Mouse (Mus musculus) spleen, adult 18-20 months (tissue): ENCODE data around the gene Ankmy2.

Experiments used
- DNase-seq, 2 experiments: peaks; one replicate each; pipeline ENCODE4 v3.0.0; 2022; ENCODE audit warnings: mixed read lengths in 2 of 2

Gene Ankmy2

DNA sequence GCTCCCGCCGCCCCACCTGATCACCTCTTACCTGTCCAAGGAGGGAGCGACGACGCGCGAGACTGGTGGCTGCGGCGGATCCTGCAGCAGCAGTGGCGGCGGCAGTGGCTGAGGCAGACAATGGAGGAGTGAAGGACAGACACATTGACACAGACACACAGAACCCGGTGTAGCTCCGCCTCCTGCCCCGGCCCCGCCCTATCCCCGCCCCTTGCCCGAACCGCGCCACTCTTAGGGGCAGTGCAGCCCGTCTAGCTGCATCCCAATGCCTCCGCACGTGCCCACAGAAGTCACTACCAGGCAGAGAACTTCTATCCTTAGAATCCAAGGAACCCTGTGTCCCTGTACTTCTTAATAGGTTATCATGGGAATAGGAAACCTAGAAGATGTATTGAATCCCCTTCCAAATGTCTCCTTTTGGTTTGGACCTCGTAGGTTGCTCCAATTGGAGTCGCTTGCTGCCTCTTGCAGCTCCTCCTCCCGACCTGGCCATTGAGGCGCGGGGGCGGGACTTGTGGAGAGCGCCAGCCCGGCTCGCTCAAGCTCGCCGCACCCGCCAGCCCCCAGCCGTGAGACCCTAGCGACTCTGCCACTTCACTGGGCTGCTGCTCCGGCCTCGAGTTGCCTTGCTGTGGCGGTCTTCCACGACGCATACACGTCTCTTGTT is at the start of gene Ankmy2:
TSS of gene Ankmy2 (plus strand) at position 478 of the 667 bp plus-strand sequence.
- DNase-seq: peak; percentile 80 to 84

DNA sequence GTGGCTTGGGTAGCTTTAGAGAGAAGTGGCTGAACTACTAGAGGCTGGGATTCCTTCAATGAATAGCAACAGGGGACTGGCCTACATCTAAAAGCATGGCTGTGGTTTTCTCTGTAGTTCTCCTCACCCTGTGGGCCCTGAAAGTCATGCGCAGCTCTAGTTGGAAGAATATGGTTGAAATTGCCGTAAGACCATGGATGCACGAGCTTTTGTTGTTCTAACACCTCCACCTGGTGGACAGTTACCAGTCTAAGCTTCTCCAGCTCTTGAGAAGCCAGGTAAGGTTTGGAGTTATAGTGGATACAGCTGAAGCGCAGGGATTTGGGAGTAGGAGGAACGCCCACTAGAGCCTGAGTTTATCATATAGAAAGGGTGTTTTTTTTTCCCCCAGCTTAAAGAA is 48.5 kb upstream of the Ankmy2 start:
- no peak for DNase-seq

DNA sequence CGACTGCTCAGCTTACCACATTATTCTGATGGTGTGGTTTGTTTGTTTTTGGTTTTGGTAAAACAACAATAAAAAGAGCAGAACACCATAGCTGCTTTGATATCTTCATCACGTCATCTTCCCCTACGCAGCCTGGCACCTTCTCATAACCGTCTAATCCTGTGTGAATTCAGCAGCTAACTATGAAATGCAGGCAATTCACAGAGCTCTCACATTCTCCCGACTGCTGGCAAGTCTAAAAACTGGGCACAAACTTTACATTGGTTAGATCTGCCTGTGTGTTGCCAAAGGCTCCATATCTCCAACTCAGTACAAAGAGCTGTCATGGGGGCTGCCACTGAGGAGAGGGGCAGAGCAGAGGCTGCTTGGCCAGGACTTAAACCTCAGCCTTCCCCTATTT is 46.5 kb upstream of the Ankmy2 start:
- DNase-seq: no peak

DNA sequence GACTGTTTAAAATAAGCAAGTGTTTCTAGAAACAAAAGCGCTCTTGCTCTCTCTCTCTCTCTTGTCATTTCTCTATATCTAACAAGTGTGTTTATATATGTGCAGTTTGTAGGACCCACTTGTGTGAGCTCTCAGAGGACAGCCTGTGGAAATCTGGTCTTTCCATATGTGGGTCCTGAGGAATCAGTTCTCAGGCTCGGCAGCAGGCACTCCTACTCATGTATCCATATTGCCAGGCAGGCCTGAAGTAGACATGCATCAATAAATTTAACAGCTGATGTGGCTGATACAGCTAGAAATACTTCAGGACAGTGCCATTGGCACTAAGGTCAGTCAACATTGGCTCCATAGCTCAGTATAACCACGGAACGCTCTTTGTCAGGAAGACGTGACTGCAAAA is 45.8 kb upstream of the Ankmy2 start:
- no peak for DNase-seq

DNA sequence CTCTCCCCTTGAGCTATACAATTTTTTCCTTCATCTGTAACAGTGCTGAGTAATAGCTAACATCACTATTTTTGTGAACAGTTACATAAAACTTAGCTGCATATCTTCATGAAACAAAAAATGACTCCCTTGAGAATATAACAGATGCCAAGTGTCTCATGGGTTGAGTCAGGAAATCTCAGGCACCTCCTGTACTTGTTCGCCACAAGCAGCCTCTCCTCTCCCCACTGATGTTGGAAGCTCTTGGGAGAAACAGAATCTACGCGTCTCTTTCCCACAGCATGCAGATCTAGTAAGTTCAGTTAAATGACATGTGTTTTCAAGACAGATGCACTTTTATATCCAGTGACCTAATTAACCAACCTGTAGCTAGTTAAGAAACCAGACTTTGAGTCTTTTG is 44.8 kb upstream of the Ankmy2 start:
- DNase-seq: no peak

DNA sequence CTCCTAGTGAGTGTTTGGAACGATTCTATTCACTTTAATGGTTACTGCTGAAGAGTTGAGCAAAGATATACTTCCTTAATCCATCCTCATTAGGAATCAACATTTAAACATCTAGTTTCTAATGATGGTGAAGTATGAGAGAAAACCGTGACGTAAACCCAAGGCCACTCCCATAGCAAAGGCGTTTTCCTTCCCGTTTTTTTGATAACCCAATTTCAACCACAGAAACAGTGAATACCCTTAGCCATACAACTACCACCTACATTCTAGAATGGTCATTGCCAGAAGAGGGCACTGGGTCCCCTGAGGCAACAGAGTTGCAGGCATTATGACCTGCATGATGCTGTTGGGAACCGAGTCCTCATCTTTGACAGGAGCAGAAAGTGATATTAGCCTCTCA is 39.8 kb upstream of the Ankmy2 start:
- no peak for DNase-seq

DNA sequence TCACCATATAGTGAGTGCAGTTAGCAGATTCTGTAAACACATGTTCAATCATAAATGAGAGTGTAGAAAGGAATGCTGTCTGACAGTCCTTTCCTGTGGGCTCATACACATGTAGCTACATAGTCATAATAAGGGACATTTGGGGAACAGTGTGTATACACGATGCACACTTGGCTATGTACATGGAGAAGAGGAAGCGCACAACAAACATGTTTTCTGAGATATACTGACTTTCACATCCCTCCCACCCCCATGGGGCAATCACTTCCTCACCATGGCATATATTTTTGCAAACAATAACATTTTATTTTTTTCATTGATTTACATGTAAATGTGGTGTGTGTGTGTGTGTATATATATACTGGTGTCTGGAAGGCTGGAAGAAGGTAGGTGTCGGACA is 37.7 kb upstream of the Ankmy2 start:
- DNase-seq: no peak

DNA sequence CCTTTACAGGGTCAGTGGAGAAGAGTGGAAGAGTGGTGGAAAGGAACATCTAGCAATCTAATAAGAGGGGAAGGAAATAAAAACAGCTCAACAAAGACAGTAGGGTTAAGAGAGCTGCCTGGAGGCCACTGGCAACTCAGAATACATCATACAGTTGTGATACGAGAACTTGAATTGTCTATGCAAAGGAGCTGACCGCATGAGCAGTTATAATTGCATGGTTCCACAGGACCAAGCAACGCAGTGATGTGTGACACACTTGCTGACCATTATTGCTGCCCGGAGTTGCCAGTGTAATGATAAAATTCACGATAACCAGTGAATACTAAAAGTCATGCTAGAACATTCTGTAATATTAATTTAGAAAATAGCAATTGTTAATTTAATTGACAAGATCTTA is 30.9 kb upstream of the Ankmy2 start:
- DNase-seq: no peak

DNA sequence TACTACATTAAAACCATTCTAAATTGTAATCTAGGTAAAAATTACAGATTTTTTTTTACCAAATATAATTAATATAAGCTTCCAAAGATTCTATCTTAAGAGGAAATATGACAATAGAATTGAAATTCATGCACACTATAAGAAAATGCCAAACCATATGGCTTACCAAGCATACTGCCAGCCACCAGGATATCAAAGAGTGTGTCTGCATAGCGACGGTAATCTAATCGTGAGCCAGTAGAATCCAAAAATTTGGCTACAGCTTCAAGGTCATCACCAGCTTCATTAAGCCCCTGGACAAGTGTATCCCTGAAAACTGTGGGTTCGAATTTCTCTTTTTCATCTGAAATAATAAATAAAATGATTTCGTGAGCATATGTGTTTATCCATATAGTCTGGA is 27.1 kb upstream of the Ankmy2 start:
- DNase-seq: no peak

DNA sequence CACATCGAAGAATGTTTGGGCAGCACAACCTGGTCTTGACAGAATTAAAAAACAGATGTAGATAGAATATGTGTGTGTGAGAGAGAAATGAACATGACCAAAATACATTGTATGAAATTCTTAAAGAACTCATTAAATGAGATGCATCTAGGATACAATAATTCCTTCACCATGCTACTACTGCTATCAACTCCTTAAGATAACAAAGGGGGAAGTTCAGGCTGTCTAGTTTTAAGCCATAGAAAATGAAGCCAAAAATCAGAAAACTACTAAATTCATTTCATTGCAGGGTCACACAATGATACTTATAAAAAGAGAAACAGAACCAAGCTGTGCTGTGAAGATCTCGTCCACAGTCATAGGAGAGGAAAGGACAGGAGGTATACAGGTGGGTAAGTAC is 24.7 kb upstream of the Ankmy2 start:
- no peak for DNase-seq

DNA sequence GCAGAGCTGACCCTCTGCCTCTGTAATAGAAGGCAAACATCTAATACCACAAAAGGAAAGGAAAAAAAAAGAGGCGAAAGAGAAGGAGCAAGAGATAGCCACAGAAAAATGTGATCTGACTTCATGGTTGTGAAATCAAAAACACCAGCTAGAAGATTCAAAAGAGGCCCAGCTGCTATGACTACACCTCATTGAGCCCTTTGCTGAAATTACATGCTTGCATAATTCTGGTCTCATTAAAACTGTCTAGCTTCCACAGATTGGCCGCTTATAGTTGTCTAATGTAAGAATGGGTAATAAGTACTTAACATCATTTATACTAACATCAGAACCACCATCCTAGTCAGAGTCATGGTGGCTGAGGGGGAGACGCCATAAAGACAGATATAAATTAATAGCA is 24.2 kb upstream of the Ankmy2 start:
- DNase-seq: no peak

DNA sequence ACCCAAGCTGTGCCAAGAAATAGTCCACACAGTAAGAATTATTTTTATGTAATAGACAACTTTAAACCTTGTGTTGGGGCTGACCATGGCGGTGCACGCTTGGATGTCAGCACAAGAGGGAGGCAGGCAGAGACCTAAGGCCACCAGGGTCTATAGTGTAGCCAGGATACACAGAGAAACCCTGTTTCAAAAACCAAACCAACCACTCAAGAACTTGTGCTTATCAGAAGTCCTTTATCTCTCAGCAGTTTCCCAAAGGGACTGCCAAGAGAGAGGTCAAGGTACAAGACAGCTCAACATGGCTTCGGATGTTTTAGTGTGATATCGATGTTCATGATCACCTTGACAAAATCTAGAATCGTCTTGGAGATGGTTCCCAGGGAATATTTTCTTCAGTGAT is 23.4 kb upstream of the Ankmy2 start:
- no peak for DNase-seq

DNA sequence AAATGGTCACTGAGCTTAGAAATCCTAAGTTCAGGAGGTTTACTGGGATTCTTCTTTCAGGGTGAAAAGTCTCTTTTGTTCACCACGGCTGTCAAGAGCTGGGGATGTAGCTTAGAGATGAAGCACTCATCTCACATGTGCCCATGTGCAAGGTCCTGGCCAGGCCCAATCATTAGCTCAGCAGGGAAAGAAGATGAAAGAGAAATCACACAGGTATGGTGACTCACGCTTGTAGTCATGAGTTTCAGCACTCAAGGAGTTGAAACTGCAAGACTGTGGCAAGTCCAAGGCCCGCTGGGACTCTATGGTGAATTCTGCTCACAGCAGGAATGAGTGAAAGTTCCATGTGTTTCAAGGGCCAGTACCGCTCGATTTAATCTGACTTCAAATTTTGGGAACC is 22.8 kb upstream of the Ankmy2 start:
- no peak for DNase-seq

DNA sequence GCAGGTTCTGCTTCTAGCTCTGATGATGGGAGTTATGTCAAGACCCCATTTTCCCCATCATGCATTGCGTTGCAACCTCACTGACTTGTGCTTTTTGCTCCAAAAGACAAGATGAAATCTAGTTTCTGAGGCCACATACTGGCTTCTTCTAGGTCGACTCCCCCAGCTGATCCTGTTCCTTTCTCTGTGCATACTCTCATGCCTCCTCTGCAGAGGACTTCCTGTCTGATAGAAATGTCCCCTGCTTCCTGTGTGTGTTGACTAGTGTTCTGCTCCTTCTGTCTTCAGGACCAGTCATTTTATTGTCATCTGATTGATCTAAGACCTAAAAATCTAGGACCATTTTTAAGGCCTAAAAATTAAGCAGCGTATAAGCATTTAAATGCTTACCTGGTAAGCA is 21.5 kb upstream of the Ankmy2 start:
- DNase-seq: no peak

DNA sequence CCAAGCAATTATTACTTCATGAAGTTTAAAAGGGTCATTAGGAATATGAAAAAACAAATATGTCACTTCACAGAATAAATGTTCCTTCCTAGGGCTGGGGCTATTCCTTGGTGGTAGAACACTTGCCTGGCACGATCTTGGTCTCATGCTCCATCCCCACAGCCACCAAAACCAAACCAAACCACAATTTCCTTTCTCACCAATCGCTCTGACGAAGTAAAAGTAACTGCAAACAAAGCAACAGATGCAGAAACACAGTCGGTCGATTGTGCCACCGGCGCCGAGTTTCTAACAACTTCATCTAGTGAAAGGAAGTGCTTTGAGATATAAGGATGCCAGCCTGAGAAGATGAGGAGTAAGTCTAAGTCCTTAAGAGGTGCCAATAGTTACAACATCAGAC is 20.6 kb upstream of the Ankmy2 start:
- peak; percentile 33 to 34 for DNase-seq

DNA sequence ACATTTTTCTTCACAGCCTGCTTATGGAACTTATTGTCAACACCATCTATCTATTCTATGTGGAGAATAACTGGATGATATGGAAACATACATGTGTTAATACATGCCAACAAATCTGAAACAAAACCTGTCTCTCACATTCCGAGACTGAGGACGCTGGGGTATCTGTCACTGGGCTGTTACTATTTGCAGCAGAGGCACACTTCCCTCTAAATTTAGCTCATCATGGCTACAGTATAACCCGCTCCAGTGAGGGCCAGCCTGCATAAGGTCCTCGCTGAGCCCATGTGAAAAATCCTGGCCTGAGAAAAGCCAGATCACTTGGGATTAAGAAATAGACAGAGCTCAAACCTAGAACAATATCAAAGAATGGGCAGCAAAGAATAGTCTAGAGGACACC is 19.7 kb upstream of the Ankmy2 start:
- DNase-seq: no peak

DNA sequence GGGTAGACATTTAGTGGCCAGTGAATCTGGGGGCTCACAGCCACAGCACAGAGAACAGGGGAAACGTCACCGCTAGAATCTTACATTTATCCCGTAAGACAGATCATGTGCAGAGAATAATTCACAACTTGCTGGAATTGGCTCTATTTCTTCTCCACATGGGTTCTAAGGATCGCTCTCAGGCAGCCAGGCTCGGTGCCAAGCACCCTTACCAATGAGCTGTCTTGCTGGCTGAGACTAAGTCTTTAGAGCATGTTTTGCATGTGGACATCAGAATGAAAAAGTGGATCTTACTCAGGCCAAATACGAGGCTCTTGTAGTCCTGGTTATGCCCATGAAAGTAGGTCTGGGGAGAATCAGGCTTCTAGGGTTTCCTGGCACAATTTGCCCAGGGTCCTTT is 16.5 kb upstream of the Ankmy2 start:
- DNase-seq: no peak

DNA sequence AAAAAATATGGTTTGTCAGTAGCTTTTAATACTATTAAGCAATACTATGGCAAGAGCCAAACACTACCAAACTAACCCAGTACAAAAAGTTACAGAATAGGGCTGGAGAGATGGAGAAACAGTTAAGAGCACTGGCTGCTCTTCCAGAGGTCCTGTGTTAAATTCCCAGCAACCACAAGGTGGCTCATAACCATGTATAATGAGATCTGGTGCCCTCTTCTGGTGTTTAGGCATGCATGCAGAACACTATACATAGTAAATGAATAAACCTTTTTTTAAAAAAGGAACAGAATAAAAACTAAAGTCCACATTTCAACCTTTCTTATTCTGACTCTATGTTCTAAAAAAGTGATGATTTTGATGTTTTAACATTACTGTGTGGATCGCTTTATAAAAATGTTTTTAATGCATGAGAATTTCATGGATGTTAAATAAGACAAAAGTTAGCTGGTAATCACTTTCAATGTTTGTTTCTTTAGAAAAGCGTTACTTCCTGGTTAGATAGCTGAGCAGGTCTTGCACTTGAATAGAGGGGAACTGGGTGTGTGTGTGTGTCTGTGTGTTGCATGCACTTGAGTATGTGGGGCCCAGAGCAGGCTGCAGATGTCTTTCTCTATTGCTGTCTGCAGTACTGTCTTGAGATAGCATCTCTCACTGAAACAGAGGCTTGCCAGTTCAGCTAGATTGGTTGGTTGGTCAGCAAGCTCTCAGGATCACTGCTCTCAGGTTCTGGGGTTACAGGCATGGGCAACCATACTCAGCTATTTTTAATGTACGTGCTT is 10.5 kb upstream of the Ankmy2 start:
- DNase-seq: no peak

DNA sequence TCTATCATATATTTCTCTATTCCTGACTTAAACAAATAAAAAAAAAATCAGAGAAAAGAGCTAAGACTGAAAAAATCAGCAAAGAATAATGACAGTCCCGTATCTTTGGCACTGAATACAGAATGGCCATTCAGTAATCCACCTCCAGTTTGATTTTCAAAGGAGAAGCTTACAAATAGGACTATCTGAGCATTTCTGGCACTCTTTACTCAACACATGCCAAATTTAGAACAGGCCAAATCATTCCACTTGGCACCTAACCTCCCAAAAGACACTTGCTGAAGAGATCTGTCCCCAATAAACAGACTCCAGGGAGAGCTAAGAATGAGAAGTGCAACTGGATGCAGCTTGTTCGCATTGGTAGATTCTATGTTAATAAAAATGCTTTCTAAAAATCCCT is 6.6 kb upstream of the Ankmy2 start:
- no peak for DNase-seq

DNA sequence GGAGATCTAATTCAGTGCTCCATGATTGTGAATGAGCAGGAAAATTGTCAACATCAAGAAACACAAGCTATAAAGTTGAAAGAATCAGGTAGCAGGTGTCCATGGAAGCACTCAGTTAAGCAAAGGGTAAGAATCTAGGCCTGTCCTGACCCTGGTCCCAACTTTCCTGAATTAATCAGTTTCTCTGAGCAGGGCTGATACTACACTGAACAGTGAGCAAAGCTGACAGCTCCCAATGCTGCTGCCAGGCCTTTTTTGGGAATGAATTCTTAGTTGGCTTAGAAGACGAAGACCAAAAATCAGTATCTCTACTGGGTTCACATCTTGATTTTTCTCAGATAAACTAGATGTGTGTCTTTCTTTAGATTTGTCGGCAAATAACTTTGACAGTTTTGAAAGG is 6.2 kb upstream of the Ankmy2 start:
- DNase-seq: no peak

DNA sequence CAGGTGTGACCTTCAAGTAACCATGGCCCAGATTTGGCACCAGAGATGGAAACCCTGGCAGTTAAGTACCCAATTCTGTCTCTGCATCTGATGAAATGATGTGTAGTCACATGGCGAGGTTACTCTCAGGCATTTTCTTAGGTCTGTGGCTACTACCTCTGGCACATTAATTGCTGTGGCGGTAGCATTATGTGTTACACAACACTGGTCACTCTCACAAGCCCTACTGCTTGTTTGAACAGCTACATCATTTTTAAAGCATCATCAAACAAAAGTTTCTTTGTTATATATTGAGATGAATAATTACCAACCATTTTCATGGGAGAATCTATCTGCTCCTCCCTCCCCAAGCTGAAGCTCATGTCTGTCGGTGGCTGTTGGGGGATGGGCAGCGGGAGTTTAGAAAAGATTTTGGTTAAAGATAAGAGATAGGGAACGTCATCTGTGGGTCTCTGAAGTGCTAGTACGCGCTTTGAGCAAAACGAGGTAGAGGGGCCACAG is 1.7 kb upstream of the Ankmy2 start:
- peak in 1 of 2 experiments; percentile 10 for DNase-seq

DNA sequence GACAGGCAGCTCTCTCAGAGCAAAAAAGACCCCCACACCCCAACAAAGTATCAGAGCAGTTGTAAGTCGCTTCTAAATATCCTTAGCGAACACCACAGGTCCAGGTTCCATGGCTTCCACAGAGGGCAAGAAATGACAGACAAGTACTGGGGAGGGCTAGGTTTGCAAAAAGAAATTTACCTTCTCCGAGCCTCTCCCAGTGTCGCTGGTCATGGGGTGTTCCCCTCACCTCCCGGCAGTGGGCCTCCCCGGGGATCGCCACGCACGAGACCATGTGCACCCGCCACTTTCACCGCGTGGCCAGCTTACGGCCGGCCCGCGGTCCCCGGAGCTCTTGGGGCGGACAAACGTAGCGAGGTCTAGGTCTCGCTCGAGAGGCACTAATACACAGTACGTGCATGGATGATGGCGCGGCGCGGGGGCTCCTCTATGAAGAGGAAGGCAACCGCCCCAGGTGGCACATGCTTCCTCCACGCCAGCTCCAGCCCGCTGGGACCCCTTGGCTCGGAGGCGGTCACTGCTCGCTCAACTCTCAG is 745 bp upstream of the Ankmy2 start:
- no peak for DNase-seq

DNA sequence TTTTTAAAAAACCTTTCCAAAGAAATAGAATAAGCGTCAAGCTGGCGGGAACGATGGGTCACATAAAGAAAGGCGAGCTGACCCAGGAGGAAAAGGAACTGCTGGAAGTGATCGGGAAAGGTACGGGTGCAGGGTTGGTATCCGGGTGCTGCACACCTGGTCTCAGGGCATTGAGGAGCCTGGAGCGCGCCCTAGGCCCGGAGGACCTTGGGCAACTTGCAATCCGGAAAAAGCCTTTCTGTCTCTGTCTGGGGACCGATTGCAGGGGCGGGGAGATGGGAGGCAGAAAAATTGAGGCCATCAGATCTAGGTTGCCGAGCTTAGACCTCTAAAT is 357 bp downstream of the Ankmy2 start:
- DNase-seq: no peak

DNA sequence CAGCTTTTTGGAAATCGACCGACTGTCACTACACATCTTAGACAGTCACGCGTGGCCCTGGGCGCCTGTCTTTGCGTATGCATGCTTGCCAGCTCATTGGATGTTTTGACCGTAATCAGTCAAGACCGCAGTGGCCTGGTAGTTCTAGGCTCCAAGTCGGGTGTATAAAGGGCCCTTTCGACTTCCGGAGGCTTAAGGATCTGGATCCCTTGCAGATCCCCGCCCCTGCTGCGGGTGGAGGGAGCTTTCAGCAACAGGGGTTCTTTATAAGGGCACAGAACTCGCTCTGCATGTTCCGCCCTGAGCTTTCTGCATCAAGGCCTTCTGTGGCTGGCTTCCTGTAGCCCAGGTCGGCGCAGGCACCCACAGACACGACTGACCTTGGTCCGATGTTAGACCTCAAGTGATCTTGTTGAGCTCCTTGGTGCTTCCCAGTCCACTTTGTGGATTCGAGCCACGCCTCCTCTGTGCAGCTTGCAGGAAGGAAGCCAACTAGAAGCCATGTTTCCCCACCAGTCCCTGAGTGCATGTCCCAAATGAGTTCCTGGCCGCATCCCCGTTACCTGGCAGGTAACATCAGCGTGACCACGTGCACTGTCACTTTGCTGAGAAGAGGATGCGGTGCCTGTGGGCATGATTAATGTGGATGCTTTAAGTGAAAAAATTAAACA is 859 bp downstream of the Ankmy2 start, which contains the start of gene Bzw2:
TSS of gene Bzw2 (minus strand) at position 443 of the 671 bp plus-strand sequence.
- peak; percentile 52 to 67 for DNase-seq
